Comparison of ENCODE assay signal across 18 mouse cellular contexts in the genomic region with DNA sequence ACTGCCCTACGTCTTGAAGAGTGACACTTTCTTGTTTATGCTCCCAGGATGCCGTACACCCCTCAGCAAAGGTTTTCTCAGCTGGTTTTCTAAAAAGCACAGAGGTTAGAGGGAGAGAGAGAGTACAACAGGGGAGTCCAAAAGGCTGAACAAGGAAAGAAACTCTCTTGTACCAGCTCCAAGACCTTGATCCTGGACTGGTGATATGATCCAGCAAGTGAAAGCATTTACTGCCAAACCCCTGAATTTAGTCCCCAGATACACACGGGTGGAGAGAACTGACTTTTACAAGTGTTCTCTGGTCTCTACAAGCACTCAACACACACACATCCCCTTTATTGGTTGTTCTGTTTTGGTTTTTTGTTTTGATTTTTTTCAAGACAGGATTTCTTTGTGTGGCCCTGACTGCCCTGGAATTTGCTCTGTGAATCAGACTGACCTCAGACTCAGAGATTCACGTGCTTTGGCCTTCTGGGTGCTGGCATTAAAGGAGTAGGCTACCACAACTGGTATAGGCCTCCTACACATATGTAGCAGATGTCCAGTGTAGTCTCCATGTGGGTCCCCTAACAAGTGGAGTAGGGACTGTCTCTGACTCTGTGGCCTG. TPM values are rescaled to one million over a fixed set of nuclear protein-coding genes. Genes with fewer than 3 reads are reported as not detected.
DNase-seq lines count a peak whose midpoint lies in the region; ATAC-seq and TF ChIP-seq lines count a peak whose summit lies in the region.
"Had no signal": no experiment of that assay in that cellular context is flagged by ENCODE, and none has a peak within 500 bp of the region (broad histone marks: within the 10 kb centered on the region; RNA-seq: fewer than 3 reads in every experiment).

No protein-coding gene starts in this region.

- no peak overlapping the region for H3K27ac ChIP-seq in heart, embryonic 10.5 days
- peak overlapping the region; percentile 76 for H3K27ac ChIP-seq in testis, adult 2 months (ENCODE audit: control insufficient read depth, insufficient read depth, low read depth, low read length)
- no peak overlapping the region for H3K27ac ChIP-seq in midbrain, embryonic 14.5 days (replicated peaks; ENCODE audit: low read depth, low read length)
- H3K27ac ChIP-seq: embryonic facial prominence, embryonic 13.5 days; hindbrain, embryonic 14.5 days; neural tube, embryonic 13.5 days had no signal

- ATAC-seq in midbrain, embryonic 14.5 days (ENCODE audit: low FRiP score, low TSS enrichment), result no peak
- ATAC-seq: activated CD4-positive, CD25-positive, alpha-beta regulatory T cell, adult 4 months; forebrain, postnatal 0 days; liver, postnatal 0 days; Patski had no signal

- TF ChIP-seq CTCF in testis, adult 2 months (IDR thresholded peaks at IDR 0.05; ENCODE audit: control insufficient read depth, insufficient read depth, insufficient replicate concordance, low read depth, low read length), result no peak

- no peaks in the 10 kb centered on the region for H3K27me3 ChIP-seq in heart, embryonic 10.5 days (ENCODE audit: insufficient read depth, poor library complexity, severe bottlenecking)
- no peaks in the 10 kb centered on the region for H3K27me3 ChIP-seq in testis, adult 2 months (ENCODE audit: control insufficient read depth, insufficient read depth, low read length)
- no peaks in the 10 kb centered on the region for H3K27me3 ChIP-seq in midbrain, embryonic 14.5 days (ENCODE audit: control insufficient read depth, insufficient read depth, low read length)
- H3K27me3 ChIP-seq: embryonic facial prominence, embryonic 13.5 days; neural tube, embryonic 13.5 days; Patski had no signal

- H3K4me3 ChIP-seq in heart, embryonic 10.5 days, result no peak overlapping the region
- H3K4me3 ChIP-seq in testis, adult 2 months (ENCODE audit: control insufficient read depth, low read depth, low read length), result no peak overlapping the region
- H3K4me3 ChIP-seq in midbrain, embryonic 14.5 days (replicated peaks; ENCODE audit: low read depth, low read length), result no peak overlapping the region
- H3K4me3 ChIP-seq: embryonic facial prominence, embryonic 13.5 days; neural tube, embryonic 13.5 days had no signal

- 76% methylated on average over 4 of the region's 4 CpGs for WGBS in heart, embryonic 10.5 days
- WGBS in midbrain, embryonic 14.5 days, result 82% methylated on average over 4 of the region's 4 CpGs

- H3K4me1 ChIP-seq in heart, embryonic 10.5 days, result 0 out of 2 replicates have a peak, but pooled peaks cover 3% of the 10 kb centered on the region
- no peaks in the 10 kb centered on the region for H3K4me1 ChIP-seq in testis, adult 2 months (ENCODE audit: control insufficient read depth, insufficient read depth, low read length)
- no peaks in the 10 kb centered on the region for H3K4me1 ChIP-seq in midbrain, embryonic 14.5 days (ENCODE audit: control insufficient read depth, insufficient read depth, low read length)
- H3K4me1 ChIP-seq: embryonic facial prominence, embryonic 13.5 days; neural tube, embryonic 13.5 days had no signal

- peak; percentile 42 for DNase-seq in heart, embryonic 10.5 days (ENCODE audit: low spot score)
- DNase-seq in heart, postnatal 14 days, result no peak
- no peak for DNase-seq in testis, postnatal 14 days (ENCODE audit: low spot score)
- peak; percentile 10 for DNase-seq in kidney, postnatal 10 days
- DNase-seq in midbrain, embryonic 14.5 days, result no peak
- no peak for DNase-seq in ovary, postnatal 36 days (ENCODE audit: low spot score)
- no peak for DNase-seq in lung, postnatal 36 days
- DNase-seq: cerebellum, adult 9-10 months; forebrain, postnatal 0 days; liver, postnatal 0 days; lung, postnatal 14 days; thymus, adult 18-20 months had no signal

- no peaks in the 10 kb centered on the region for H3K36me3 ChIP-seq in heart, embryonic 10.5 days
- H3K36me3 ChIP-seq in testis, adult 2 months (ENCODE audit: control insufficient read depth, insufficient read depth, low read length), result no peaks in the 10 kb centered on the region
- H3K36me3 ChIP-seq in midbrain, embryonic 14.5 days (ENCODE audit: control insufficient read depth, insufficient read depth, low read length), result no peaks in the 10 kb centered on the region
- H3K36me3 ChIP-seq: embryonic facial prominence, embryonic 13.5 days; neural tube, embryonic 13.5 days had no signal

- TF ChIP-seq POLR2A in testis, adult 2 months (IDR thresholded peaks at IDR 0.05; ENCODE audit: control insufficient read depth, low read depth, low read length), result no peak

- H3K9ac ChIP-seq in midbrain, embryonic 14.5 days (replicated peaks; ENCODE audit: low read length), result no peak overlapping the region
- H3K9ac ChIP-seq: embryonic facial prominence, embryonic 13.5 days; forebrain, postnatal 0 days; hindbrain, embryonic 14.5 days; liver, postnatal 0 days; neural tube, embryonic 13.5 days had no signal

- H3K4me2 ChIP-seq in midbrain, embryonic 14.5 days (ENCODE audit: low read length), result no peak overlapping the region
- H3K4me2 ChIP-seq: embryonic facial prominence, embryonic 13.5 days; hindbrain, embryonic 14.5 days; neural tube, embryonic 13.5 days had no signal

- intact Hi-C loops in heart, postnatal 14 days (cut with DNase I), result no loop called here

- H3K9me3 ChIP-seq in heart, embryonic 10.5 days, result no peaks in the 10 kb centered on the region
- no peaks in the 10 kb centered on the region for H3K9me3 ChIP-seq in midbrain, embryonic 14.5 days (ENCODE audit: control insufficient read depth, low read length)
- H3K9me3 ChIP-seq: embryonic facial prominence, embryonic 13.5 days; neural tube, embryonic 13.5 days had no signal

RNA-seq across cellular contexts. Expression of a gene that starts 9.8 kb away (rescaled TPM):
- 76.7 and 76.9 TPM in 2 replicates for polyA plus RNA-seq in heart, embryonic 10.5 days (2016; fragmentation: Nextera tagmentation; extraction: Ambion mirVana)
- 10 to 100 TPM; 39.4 to 43.5 TPM for total RNA-seq in heart, postnatal 14 days (2021)
- 9.1 and 9.4 TPM in 2 replicates for polyA plus RNA-seq in testis, adult 2 months (2012; rRNA removed)
- 58.0 and 69.0 TPM in 2 replicates for polyA plus RNA-seq in midbrain, embryonic 14.5 days (2014; fragmentation: Nextera tagmentation; extraction: Ambion mirVana)

RNA-seq across cellular contexts. Expression of a gene that starts 45.8 kb away (rescaled TPM):
- 265 and 273 TPM in 2 replicates for polyA plus RNA-seq in heart, embryonic 10.5 days (2016; fragmentation: Nextera tagmentation; extraction: Ambion mirVana)
- 100 to 1,000 TPM; 140 to 162 TPM for total RNA-seq in heart, postnatal 14 days (2021)
- polyA plus RNA-seq in testis, adult 2 months (2012; rRNA removed), result 38.2 and 41.0 TPM in 2 replicates
- polyA plus RNA-seq in midbrain, embryonic 14.5 days (2014; fragmentation: Nextera tagmentation; extraction: Ambion mirVana), result 228 and 258 TPM in 2 replicates

RNA-seq across cellular contexts. Expression of a gene that starts 45.9 kb away (rescaled TPM):
- polyA plus RNA-seq in heart, embryonic 10.5 days (2016; fragmentation: Nextera tagmentation; extraction: Ambion mirVana), result 49.2 and 61.9 TPM in 2 replicates
- 10 to 100 TPM; 11.2 to 12.9 TPM for total RNA-seq in heart, postnatal 14 days (2021)
- polyA plus RNA-seq in testis, adult 2 months (2012; rRNA removed), result 12.8 and 15.0 TPM in 2 replicates
- 35.0 and 42.9 TPM in 2 replicates for polyA plus RNA-seq in midbrain, embryonic 14.5 days (2014; fragmentation: Nextera tagmentation; extraction: Ambion mirVana)

Comparison
In these comparisons a context has a peak if more than half of its experiments do, and no peak if none do; other contexts are left out.
1. DNase-seq: peak in heart, embryonic 10.5 days (single experiment) and kidney, postnatal 10 days (single experiment); none in heart, postnatal 14 days (0 of 2), testis, postnatal 14 days (single experiment), midbrain, embryonic 14.5 days (single experiment), ovary, postnatal 36 days (single experiment) and lung, postnatal 36 days (single experiment).